In the genomic region with DNA sequence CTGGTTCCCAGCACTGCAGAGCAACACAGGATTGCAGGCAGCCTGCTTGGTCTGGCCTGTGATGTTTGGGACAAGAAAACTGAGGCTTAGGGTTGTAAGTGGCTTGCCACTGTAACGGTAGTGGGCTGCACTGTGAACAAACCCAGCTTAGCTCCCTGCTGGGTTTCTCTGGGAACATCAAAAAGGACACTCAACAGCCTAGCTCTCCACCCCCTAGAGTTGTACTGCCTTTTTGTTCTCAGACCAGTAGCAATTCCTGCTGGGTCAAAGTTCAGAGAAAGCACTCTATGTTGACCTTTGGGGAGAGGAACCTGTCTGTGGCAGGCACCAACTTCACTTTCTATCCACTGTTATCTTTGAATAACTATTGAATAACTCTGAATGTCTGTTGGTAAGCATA, we compare ENCODE assay signal across 8 mouse cellular contexts. TPM values are rescaled to one million over a fixed set of nuclear protein-coding genes. Genes with fewer than 3 reads are reported as not detected.
A peak's percentile ranks its signal among the peaks of the same experiment; 100 is the strongest.
DNase-seq lines count a peak whose midpoint lies in the region; ATAC-seq and TF ChIP-seq lines count a peak whose summit lies in the region.
"Had no signal": no experiment of that assay in that cellular context is flagged by ENCODE, and none has a peak within 500 bp of the region (broad histone marks: within the 10 kb centered on the region; RNA-seq: fewer than 3 reads in every experiment).

No protein-coding gene starts in this region.

- H3K9ac ChIP-seq in forebrain, embryonic 15.5 days (replicated peaks): peak overlapping the region; percentile 82
- no peak overlapping the region for H3K9ac ChIP-seq in liver, postnatal 0 days (replicated peaks)

- no peaks in the 10 kb centered on the region for H3K9me3 ChIP-seq in forebrain, embryonic 15.5 days
- no peaks in the 10 kb centered on the region for H3K9me3 ChIP-seq in liver, postnatal 0 days (ENCODE audit: low read length)

- no peaks in the 10 kb centered on the region for H3K36me3 ChIP-seq in forebrain, embryonic 15.5 days
- H3K36me3 ChIP-seq in liver, postnatal 0 days (replicated peaks; ENCODE audit: insufficient read depth, low read length): no peaks in the 10 kb centered on the region

- H3K4me3 ChIP-seq in left cerebral cortex, adult 2 months: peak overlapping the region; percentile 61; the same call in 1 of the 2 replicates
- H3K4me3 ChIP-seq in forebrain, embryonic 15.5 days: peak overlapping the region; percentile 72
- H3K4me3 ChIP-seq in liver, postnatal 0 days (ENCODE audit: low read depth, low read length): no peak overlapping the region

- no peaks in the 10 kb centered on the region; the same call in 1 of the 2 replicates for H3K27me3 ChIP-seq in forebrain, embryonic 15.5 days
- peaks cover 13% of the 10 kb centered on the region for H3K27me3 ChIP-seq in liver, postnatal 0 days (ENCODE audit: insufficient read depth, low read length)

- H3K4me2 ChIP-seq in forebrain, embryonic 15.5 days (replicated peaks): peak overlapping the region; percentile 64
- H3K4me2 ChIP-seq in liver, postnatal 0 days (ENCODE audit: low read depth, low read length): no peak overlapping the region

- no peak overlapping the region; the same call in 1 of the 2 replicates for H3K27ac ChIP-seq in left cerebral cortex, adult 2 months
- peak overlapping the region; percentile 92 for H3K27ac ChIP-seq in forebrain, embryonic 15.5 days (replicated peaks)
- H3K27ac ChIP-seq in liver, postnatal 0 days (ENCODE audit: low read depth): 0 out of 2 replicates have a peak overlapping the region, but pooled peaks have one; percentile 16

- no peak for DNase-seq in left cerebral cortex, adult 2 months (ENCODE audit: extremely low spot score in 1 of 2, low spot score in 2 of 2)
- no peak for DNase-seq in left cerebral cortex, adult 18-20 months (ENCODE audit: low spot score in 2 of 2)
- DNase-seq in liver, postnatal 0 days: no peak
- DNase-seq in yolk sac, embryonic 10.5 days (ENCODE audit: low spot score): peak; percentile 40
- DNase-seq in frontal cortex, postnatal 36 days (ENCODE audit: low spot score in 2 of 2): no peak
- no peak for DNase-seq in spleen, postnatal 36 days (ENCODE audit: low spot score in 2 of 2)
- DNase-seq: lung, adult 2 months had no signal

- WGBS in forebrain, embryonic 15.5 days: 11% methylated on average over 1 of the region's 1 CpGs
- WGBS in liver, postnatal 0 days (ENCODE audit: insufficient replicate concordance): 18% methylated on average over 1 of the region's 1 CpGs

- TF ChIP-seq EP300 in liver, postnatal 0 days (IDR thresholded peaks at IDR 0.05; ENCODE audit: low read depth): no peak

- ATAC-seq in forebrain, embryonic 15.5 days (replicated peaks): no peak
- ATAC-seq in liver, postnatal 0 days: no peak

- intact Hi-C loops in left cerebral cortex, adult 2 months (cut with DNase I): no loop called here

- peaks cover 30% of the 10 kb centered on the region for H3K4me1 ChIP-seq in forebrain, embryonic 15.5 days
- H3K4me1 ChIP-seq in liver, postnatal 0 days (ENCODE audit: insufficient read depth): peaks cover 29% of the 10 kb centered on the region

- TF ChIP-seq CTCF in left cerebral cortex, adult 2 months (IDR thresholded peaks at IDR 0.05): no peak
- no peak for TF ChIP-seq CTCF in liver, postnatal 0 days (IDR thresholded peaks at IDR 0.05; ENCODE audit: low read depth)

RNA-seq across cellular contexts. Expression of a gene that starts 2.0 kb away (rescaled TPM):
- total RNA-seq in left cerebral cortex, adult 2 months (2021): 10 to 100 TPM; 14.1 to 19.5 TPM
- 10 to 100 TPM; 19.0 to 20.1 TPM for total RNA-seq in left cerebral cortex, adult 18-20 months (2021)
- 32.9 and 33.0 TPM in 2 replicates for polyA plus RNA-seq in forebrain, embryonic 15.5 days (2015; fragmentation: Nextera tagmentation; extraction: Ambion mirVana)
- polyA plus RNA-seq in liver, postnatal 0 days (2015; fragmentation: Nextera tagmentation; extraction: Ambion mirVana): 0.80 and 1.1 TPM in 2 replicates

RNA-seq across cellular contexts. Expression of a gene that starts 16.1 kb away (rescaled TPM):
- 1 to 10 TPM; 3.1 to 3.7 TPM for total RNA-seq in left cerebral cortex, adult 2 months (2021)
- 1 to 10 TPM; 1.5 to 1.9 TPM for total RNA-seq in left cerebral cortex, adult 18-20 months (2021)
- polyA plus RNA-seq in forebrain, embryonic 15.5 days (2015; fragmentation: Nextera tagmentation; extraction: Ambion mirVana): 15.2 and 15.3 TPM in 2 replicates
- 6.3 TPM in 2 replicates for polyA plus RNA-seq in liver, postnatal 0 days (2015; fragmentation: Nextera tagmentation; extraction: Ambion mirVana)

RNA-seq across cellular contexts. Expression of a gene that starts 39.1 kb away (rescaled TPM):
- total RNA-seq in left cerebral cortex, adult 2 months (2021): 100 to 1,000 TPM; 586 to 610 TPM
- total RNA-seq in left cerebral cortex, adult 18-20 months (2021): 100 to 1,000 TPM; 565 to 596 TPM
- polyA plus RNA-seq in forebrain, embryonic 15.5 days (2015; fragmentation: Nextera tagmentation; extraction: Ambion mirVana): 252 and 259 TPM in 2 replicates
- polyA plus RNA-seq in liver, postnatal 0 days (2015; fragmentation: Nextera tagmentation; extraction: Ambion mirVana): 54.1 and 54.9 TPM in 2 replicates
